Mouse (Mus musculus): ENCODE results near the gene Ppp2r5d. TPM values are rescaled to one million over a fixed set of nuclear protein-coding genes. Genes with fewer than 3 reads are reported as not detected.

Ppp2r5d gene
- polyA plus RNA-seq (2012; rRNA removed), result 22.5 and 25.0 TPM in 2 replicates

GRCm38 (mm10) chr17:46704887-46705835 is at the start of gene Ppp2r5d:
TSS of gene Ppp2r5d (minus strand) at chr17:46705111.

DNA sequence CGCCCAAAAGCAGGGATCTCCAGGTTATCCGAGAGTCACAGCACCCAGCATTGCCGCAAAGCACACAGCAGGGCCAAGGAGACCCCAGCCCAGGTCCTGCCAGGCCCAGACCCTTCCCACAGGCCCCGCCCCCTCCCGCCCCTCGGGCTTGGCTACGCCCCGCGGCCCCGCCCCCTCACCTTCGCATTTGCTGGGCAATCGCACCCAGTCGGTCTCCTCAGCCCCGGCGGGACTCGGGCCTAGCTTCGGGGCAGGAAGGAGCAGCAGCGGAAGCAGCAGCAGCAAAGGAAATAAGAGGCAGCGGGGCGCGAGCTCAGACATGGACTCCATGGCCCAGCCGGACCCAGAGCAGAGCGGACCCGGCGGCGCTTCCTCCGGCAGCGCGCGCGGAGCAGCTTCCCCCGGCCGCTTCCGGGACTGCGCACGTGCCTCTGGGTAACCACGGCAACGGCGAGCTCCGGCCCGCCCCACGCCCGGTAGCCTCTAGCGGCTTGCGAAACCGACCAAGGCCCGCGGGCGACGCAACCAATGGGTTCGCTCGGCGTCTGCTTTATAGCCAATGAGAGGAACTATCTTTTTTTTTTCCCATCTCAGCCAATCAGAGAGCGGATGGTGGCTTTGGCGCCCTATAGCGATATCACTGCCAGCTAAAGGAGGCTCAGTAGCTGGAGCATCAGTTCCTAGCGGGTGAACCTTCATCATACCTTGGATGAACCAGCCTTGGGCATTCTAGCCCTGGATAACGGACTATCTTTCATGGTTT is 47.1 kb upstream of the Ppp2r5d start, which contains the start of gene Cnpy3:
Gene Cnpy3 (minus strand): TSS at position 421 of the 763 bp plus-strand sequence.

DNA sequence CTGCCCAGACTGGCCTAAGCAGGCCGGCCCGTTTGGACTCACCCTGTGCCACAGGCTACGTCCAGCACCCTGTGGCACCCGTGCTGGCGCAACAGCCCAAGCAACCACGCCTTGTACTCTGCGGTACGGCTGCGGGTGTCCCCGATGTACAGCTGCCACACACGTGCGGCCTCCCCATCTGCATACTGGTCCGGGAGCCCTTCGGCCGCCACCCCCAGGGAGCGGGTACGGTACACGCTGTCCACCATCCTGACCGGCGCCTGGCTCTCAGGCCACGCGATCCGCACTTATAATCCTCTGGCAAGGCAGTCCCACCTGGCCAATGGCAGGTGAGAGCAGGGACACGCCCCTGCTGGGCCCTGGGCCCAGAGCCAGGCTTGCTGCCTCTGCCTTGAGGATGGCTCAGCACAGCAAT is 24.0 kb upstream of the Ppp2r5d start, which contains the start of gene Gnmt:
Gene Gnmt (minus strand): TSS at position 265 of the 415 bp plus-strand sequence.

GRCm38 (mm10) chr17:46710959-46711597 is 6.2 kb upstream of the Ppp2r5d start, which contains the start of gene Pex6:
TSS of gene Pex6 (plus strand) at chr17:46711463.

GRCm38 (mm10) chr17:46680760-46681373 is 24.0 kb downstream of the Ppp2r5d start, which contains the start of gene Klhdc3:
TSS of gene Klhdc3 (minus strand) at chr17:46680914.

GRCm38 (mm10) chr17:46678416-46678815 is 26.5 kb downstream of the Ppp2r5d start, which contains the start of gene Mea1:
TSS of gene Mea1 (plus strand) at chr17:46678793.

GRCm38 (mm10) chr17:46673850-46674529 is 30.9 kb downstream of the Ppp2r5d start, which contains the start of gene Rrp36:
TSS of gene Rrp36 (minus strand) at chr17:46674352.

DNA sequence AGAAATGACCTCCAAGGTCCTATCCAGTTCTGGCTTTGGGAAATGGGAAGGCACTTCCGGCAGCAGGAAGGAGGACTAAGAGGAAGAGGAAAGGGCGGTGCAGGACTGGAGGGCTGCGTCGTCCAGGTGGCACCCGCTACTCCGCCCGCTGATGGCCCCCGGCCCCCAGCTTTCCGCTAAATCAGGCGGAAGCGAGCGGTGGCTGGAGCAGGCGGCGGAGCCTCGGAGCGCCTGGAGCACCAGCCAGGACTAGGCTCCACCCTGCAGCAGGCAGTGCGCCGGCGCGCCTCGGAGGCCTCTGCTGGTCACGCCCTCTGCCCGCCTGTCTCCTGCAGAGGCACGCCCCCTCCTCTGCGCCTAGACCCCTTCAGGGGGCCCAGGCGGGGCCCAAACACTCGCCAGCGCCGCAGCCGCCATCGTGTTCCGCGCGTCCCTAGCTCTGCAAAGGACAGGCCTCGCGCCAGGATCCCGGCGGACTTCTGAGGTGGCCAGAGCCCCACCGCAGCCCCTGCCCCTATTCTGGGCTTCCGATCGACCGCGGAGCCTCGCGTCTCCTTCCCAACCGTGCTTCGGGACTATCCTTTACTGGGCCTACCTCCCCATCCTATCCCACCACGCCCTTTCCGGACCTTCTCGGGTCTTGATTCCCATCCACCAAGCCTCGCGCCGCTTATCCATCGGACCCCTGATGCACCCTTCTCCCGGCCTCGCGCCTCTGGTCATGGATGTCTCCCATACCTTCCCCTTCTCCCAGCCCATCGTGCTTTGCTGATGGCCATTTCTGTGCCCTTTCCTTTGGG is 54.5 kb downstream of the Ppp2r5d start, which contains the start of gene Cul7:
Gene Cul7 (plus strand): TSS at position 106 of the 800 bp plus-strand sequence.

GRCm38 (mm10) chr17:46645561-46646321 is 59.2 kb downstream of the Ppp2r5d start, which contains the start of the genes Klc4 and Mrpl2:
TSS of gene Klc4 (minus strand) at chr17:46646022.
TSS of gene Mrpl2 (plus strand) at chr17:46646229.

Other genes starting within 250 kb of the Ppp2r5d start
- 0.01 TPM in 2 replicates for gene Ttbk1, start 217.4 kb downstream of the Ppp2r5d start, polyA plus RNA-seq (2012; rRNA removed)
- 14.7 and 15.5 TPM in 2 replicates for gene Dnph1, start 208.4 kb downstream of the Ppp2r5d start, polyA plus RNA-seq (2012; rRNA removed)
- 0.53 and 0.63 TPM in 2 replicates for gene Cul9, start 158.7 kb downstream of the Ppp2r5d start, polyA plus RNA-seq (2012; rRNA removed)
- 15.7 and 15.8 TPM in 2 replicates for gene Srf, start 148.9 kb downstream of the Ppp2r5d start, polyA plus RNA-seq (2012; rRNA removed)
- 3.6 and 3.7 TPM in 2 replicates for gene Ptk7, start 75.6 kb downstream of the Ppp2r5d start, polyA plus RNA-seq (2012; rRNA removed)
- 3.3 and 4.2 TPM in 2 replicates for gene Klc4, start 59.1 kb downstream of the Ppp2r5d start, polyA plus RNA-seq (2012; rRNA removed)
- 35.6 and 37.0 TPM in 2 replicates for gene Mrpl2, start 58.9 kb downstream of the Ppp2r5d start, polyA plus RNA-seq (2012; rRNA removed)
- gene Cul7, start 54.8 kb downstream of the Ppp2r5d start, polyA plus RNA-seq (2012; rRNA removed), result 13.2 and 13.9 TPM in 2 replicates
- gene Rrp36, start 30.8 kb downstream of the Ppp2r5d start, polyA plus RNA-seq (2012; rRNA removed), result 21.1 and 24.2 TPM in 2 replicates
- gene Mea1, start 26.3 kb downstream of the Ppp2r5d start, polyA plus RNA-seq (2012; rRNA removed), result 38.2 and 43.8 TPM in 2 replicates
- 34.0 and 41.3 TPM in 2 replicates for gene Klhdc3, start 24.2 kb downstream of the Ppp2r5d start, polyA plus RNA-seq (2012; rRNA removed)
- gene Pex6, start 6.4 kb upstream of the Ppp2r5d start, polyA plus RNA-seq (2012; rRNA removed), result 8.4 and 8.9 TPM in 2 replicates
- gene Gnmt, start 24.1 kb upstream of the Ppp2r5d start, polyA plus RNA-seq (2012; rRNA removed), result 15.3 and 17.4 TPM in 2 replicates
- gene Cnpy3, start 47.1 kb upstream of the Ppp2r5d start, polyA plus RNA-seq (2012; rRNA removed), result 17.8 and 18.8 TPM in 2 replicates
- gene Ptcra, start 58.6 kb upstream of the Ppp2r5d start, polyA plus RNA-seq (2012; rRNA removed), result 0.01 and 0.07 TPM in 2 replicates
- gene 2310039H08Rik, start 67.5 kb upstream of the Ppp2r5d start, polyA plus RNA-seq (2012; rRNA removed), result 32.9 and 35.8 TPM in 2 replicates
- gene Rpl7l1, start 77.6 kb upstream of the Ppp2r5d start, polyA plus RNA-seq (2012; rRNA removed), result 44.3 and 52.4 TPM in 2 replicates
- gene Bicral, start 153.4 kb upstream of the Ppp2r5d start, polyA plus RNA-seq (2012; rRNA removed), result 2.9 TPM in 2 replicates
- 8.6 and 9.1 TPM in 2 replicates for gene Tbcc, start 185.6 kb upstream of the Ppp2r5d start, polyA plus RNA-seq (2012; rRNA removed)
- gene Prph2, start 205.3 kb upstream of the Ppp2r5d start, polyA plus RNA-seq (2012; rRNA removed), result not detected in 2 replicates

All from liver, embryonic 14 days (tissue).